Mouse (Mus musculus) macrophage (primary cell): Measurements from ENCODE around the gene Tns2. TPM values are rescaled to one million over a fixed set of nuclear protein-coding genes. Genes with fewer than 3 reads are reported as not detected.

Experiments
- H3K27ac ChIP-seq: fragments of 350-480 bp; formaldehyde crosslinking; 2 replicates; pipeline ENCODE4 v1.9.0; 2021
- H3K36me3 ChIP-seq: fragments of 350-480 bp; formaldehyde crosslinking; 2 replicates; pipeline ENCODE4 v1.9.0; 2021; ENCODE audit errors: inconsistent target
- H3K4me3 ChIP-seq: fragments of 350-480 bp; formaldehyde crosslinking; 2 replicates; pipeline ENCODE4 v1.9.0; 2021; ENCODE audit errors: inconsistent target
- H3K79me2 ChIP-seq: fragments of 350-480 bp; formaldehyde crosslinking; 2 replicates; pipeline ENCODE4 v1.9.0; 2021; ENCODE audit errors: inconsistent target
- WGBS: methylation state at CpG from one replicate; pipeline ENCODE4 v1.1.7; 2026; ENCODE audit warnings: inconsistent platforms; ENCODE audit not compliant: missing documents; 5-methylcytosine and 5-hydroxymethylcytosine counted together
- polyA plus RNA-seq: library from polyadenylated mRNA; stranded (reverse); fragments of 250-400 nt; gene quantifications from 3 replicates; pipeline ENCODE4 v1.2.4, GENCODE M21; 2018; ENCODE audit warnings: inconsistent platforms

The Tns2 gene
- polyA plus RNA-seq, 1 experiment from 2014 or later = 0.37 TPM

DNA sequence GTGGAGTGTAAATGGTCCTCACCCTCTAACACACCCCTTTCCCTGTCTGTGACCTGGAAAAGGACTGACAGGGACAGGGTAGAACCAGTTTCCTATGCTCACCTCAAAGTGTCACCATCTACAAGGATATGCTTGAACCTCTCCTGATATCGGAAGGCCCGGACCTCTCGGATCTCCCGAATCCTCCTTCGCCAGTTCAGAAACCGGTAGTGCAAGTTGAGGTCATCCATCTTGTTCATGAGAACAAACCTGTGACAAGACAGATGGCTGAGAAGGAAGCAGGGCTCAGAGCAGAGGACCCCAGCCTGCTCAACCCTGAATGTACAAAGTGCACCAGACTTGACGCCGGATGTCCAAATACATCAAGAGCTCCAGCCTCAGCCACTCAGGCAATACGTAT, 33.1 kb downstream of the Tns2 start:
- Histone ChIP-seq H3K4me3 (no peak overlapping the region), H3K27ac (no peak overlapping the region), H3K79me2 (peaks cover 32% of the 10 kb centered on the region), H3K36me3 (peaks cover 48% of the 10 kb centered on the region)
- WGBS = 95% methylated on average over 9 of the region's 9 CpGs

GRCm38 (mm10) chr15:102134709-102135108, 34.5 kb downstream of the Tns2 start:
- Histone ChIP-seq H3K79me2 (peaks cover 32% of the 10 kb centered on the region), H3K27ac (no peak overlapping the region), H3K36me3 (peaks cover 34% of the 10 kb centered on the region), H3K4me3 (no peak overlapping the region)
- WGBS = 100% methylated on average over 2 of the region's 2 CpGs

DNA sequence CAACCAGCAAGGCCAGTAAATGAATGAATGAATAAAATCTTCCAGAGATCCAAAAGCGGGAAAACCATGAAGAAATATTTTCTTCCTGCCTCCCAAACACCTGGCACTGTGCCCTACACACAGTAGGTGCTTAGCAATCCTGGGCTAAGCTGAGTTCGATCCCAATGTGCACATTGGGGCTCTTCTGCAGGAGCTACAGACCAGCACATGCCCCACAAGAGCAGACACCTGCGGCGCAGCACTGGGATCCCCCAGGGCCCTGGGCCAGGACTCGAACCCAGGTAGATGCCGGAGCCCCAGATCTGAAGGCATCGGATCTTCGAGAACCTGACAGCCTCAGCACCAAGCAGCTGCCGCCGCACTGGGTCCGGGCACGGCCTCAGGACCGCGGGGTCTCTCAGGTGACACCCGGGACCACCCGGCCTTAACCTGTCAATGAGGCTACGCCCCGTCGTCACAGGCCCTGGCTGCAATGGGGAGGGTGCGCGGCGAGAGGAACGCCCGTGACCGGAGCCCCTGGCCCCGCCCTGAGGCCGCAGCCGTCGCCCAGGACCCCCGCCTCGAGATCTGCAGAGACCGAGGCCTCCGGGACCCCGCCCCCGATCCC, 35.4 kb downstream of the Tns2 start:
- Histone ChIP-seq H3K79me2 (peaks cover 32% of the 10 kb centered on the region), H3K36me3 (peaks cover 25% of the 10 kb centered on the region), H3K4me3 (peak overlapping the region; percentile 74), H3K27ac (no peak overlapping the region)
- WGBS = 2% methylated on average over 33 of the region's 35 CpGs

DNA sequence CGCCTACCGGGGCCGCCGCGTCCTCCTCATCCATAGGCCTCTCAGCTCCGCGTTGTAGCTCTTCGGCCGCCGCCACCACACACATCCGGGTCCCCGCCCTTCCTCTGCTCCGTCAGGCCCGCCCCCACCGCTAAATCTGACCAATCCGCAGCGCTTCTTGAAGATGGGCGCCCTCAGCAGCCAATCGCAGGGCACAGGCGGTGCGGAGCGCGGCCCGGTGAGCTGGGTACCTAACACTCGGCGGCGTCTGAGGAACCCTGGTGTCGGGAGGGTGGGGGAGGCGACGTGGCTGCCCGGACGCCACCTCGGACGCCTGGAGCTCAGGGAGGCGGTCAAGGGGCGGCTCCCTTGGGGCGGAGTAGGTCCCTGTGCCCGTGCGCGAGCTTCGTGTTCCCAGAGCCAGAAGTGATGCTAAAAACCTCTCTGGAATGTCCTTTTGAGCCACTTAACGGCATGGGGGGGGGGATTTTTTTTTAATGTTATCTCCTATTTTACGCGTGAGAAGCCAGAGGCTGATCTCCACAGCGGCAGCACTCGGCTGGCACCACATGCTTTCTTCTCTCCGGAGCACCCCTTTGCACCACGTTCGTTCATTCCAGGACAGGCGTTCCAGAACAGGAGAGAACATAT, 36.0 kb downstream of the Tns2 start, which contains the start of gene Spryd3:
Spryd3 (minus strand) TSS at position 106 of the 630 bp plus-strand sequence.
- 2% methylated on average over 33 of the region's 50 CpGs for WGBS
- Histone ChIP-seq H3K27ac (no peak within 1 kb of the TSS), H3K79me2 (peaks cover 32% of the 10 kb centered on the region), H3K4me3 (peak within 1 kb of the TSS; percentile 74), H3K36me3 (peaks cover 19% of the 10 kb centered on the region)

GRCm38 (mm10) chr15:102141120-102141519, 40.9 kb downstream of the Tns2 start:
- Histone ChIP-seq H3K79me2 (no peaks in the 10 kb centered on the region), H3K27ac (no peak overlapping the region), H3K4me3 (no peak overlapping the region), H3K36me3 (no peaks in the 10 kb centered on the region)
- 96% methylated on average over 5 of the region's 5 CpGs for WGBS

GRCm38 (mm10) chr15:102142914-102143912, 43.0 kb downstream of the Tns2 start:
- WGBS = 66% methylated on average over 23 of the region's 23 CpGs
- Histone ChIP-seq H3K79me2 (no peaks in the 10 kb centered on the region), H3K4me3 (no peak overlapping the region), H3K27ac (no peak overlapping the region), H3K36me3 (no peaks in the 10 kb centered on the region)

GRCm38 (mm10) chr15:102144274-102144711, 44.1 kb downstream of the Tns2 start, which contains the start of gene Igfbp6:
Gene Igfbp6, plus strand, starts transcription at chr15:102144362.
- H3K27ac ChIP-seq = no peak within 1 kb of the TSS
- no peaks in the 10 kb centered on the region for H3K36me3 ChIP-seq
- 54% methylated on average over 22 of the region's 22 CpGs for WGBS
- H3K4me3 ChIP-seq = no peak within 1 kb of the TSS
- H3K79me2 ChIP-seq = no peaks in the 10 kb centered on the region

- WGBS = 55% methylated on average over 18 of the region's 19 CpGs
- Histone ChIP-seq H3K4me3 (no peak overlapping the region), H3K79me2 (no peaks in the 10 kb centered on the region), H3K27ac (no peak overlapping the region), H3K36me3 (no peaks in the 10 kb centered on the region)
Observed at GRCm38 (mm10) chr15:102144726-102145125, 44.5 kb downstream of the Tns2 start.

GRCm38 (mm10) chr15:102145330-102145729, 45.1 kb downstream of the Tns2 start:
- WGBS = 90% methylated on average over 10 of the region's 10 CpGs
- H3K4me3 ChIP-seq = no peak overlapping the region
- H3K36me3 ChIP-seq = no peaks in the 10 kb centered on the region
- no peaks in the 10 kb centered on the region for H3K79me2 ChIP-seq
- no peak overlapping the region for H3K27ac ChIP-seq

GRCm38 (mm10) chr15:102146089-102146488, 45.9 kb downstream of the Tns2 start:
- whole genome bisulfite sequencing = 82% methylated on average over 5 of the region's 5 CpGs
- Histone ChIP-seq H3K36me3 (no peaks in the 10 kb centered on the region), H3K79me2 (no peaks in the 10 kb centered on the region), H3K27ac (no peak overlapping the region), H3K4me3 (no peak overlapping the region)

DNA sequence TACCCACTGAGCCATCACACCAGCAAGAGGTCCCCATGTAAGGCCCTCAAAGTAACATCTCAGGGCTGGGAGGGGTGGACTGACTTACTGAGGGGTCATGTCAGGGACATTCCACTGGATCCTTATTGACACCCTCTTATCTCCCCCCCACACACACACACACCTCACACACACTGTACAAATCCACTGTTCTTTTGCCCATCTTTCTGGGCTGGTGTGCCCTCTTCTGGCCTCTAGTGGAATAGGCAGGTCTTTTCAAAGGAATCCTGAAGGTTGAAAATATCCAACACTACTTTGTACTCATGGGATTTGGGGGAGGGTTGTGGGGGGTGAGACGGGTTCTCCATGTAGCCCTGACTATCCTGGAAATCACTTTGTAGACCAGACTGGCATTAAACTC, 46.7 kb downstream of the Tns2 start:
- no peak overlapping the region for H3K4me3 ChIP-seq
- no peaks in the 10 kb centered on the region for H3K79me2 ChIP-seq
- no peaks in the 10 kb centered on the region for H3K36me3 ChIP-seq
- H3K27ac ChIP-seq = no peak overlapping the region
- 0% methylated on average over 1 of the region's 1 CpGs for WGBS

DNA sequence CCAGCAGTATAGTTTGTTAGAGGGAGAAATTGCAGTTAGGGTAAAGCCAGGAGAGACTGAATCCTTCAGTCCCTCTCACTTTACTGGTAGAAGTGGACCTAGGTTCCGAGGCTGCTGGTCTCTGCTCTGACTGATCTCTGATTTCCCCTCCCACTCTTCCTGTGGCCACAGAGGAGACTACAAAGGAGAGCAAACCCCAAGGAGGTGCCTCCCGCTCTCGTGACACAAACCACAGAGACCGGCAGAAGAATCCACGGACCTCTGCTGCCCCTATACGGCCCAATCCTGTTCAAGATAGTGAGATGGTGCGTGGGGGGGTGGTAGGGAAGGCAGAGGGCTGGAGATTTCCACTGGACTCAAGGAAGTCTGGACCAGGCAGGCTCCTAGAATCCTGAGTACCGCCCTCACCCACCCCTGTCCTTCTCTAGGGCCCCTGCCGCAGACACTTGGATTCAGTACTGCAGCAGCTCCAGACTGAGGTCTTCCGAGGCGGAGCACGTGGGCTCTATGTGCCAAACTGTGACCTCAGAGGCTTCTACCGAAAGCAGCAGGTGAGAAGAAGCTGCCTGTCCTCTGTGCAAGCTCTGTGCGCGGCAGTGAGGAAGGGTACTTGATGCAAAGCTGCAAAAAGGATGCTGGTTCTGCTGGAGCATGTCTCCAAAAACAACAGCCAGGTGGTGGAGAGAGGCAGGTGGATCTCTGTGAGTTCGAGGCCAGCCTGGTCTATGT, 47.6 kb downstream of the Tns2 start:
- WGBS = 56% methylated on average over 16 of the region's 16 CpGs
- Histone ChIP-seq H3K79me2 (no peaks in the 10 kb centered on the region), H3K36me3 (no peaks in the 10 kb centered on the region), H3K4me3 (no peak overlapping the region), H3K27ac (no peak overlapping the region)

DNA sequence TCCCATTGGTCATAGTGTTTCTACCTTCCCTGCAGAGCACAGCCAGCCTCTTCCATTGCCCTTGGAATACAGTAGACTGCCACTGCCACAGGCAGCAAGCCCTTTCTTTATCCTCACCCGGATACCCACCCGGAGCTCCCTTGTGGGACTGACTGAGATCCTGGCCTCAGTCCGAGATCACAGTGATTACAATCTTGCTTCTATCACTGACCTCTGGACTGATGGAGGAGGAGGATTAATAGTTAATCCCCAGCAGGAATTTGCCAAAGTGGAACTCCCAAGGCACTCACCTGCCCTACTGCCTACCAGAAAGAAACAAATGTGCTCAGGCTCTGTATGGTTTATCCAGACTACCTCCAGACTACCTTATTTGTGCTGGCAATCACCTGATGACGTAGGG, 49.3 kb downstream of the Tns2 start:
- H3K27ac ChIP-seq = peak overlapping the region; percentile 92; the same call in 1 of the 2 replicates
- H3K36me3 ChIP-seq = no peaks in the 10 kb centered on the region
- WGBS = 99% methylated on average over 4 of the region's 4 CpGs
- no peak overlapping the region for H3K4me3 ChIP-seq
- no peaks in the 10 kb centered on the region for H3K79me2 ChIP-seq
